Mouse (Mus musculus): ENCODE measurements around the gene Podnl1.

Podnl1 gene

DNA sequence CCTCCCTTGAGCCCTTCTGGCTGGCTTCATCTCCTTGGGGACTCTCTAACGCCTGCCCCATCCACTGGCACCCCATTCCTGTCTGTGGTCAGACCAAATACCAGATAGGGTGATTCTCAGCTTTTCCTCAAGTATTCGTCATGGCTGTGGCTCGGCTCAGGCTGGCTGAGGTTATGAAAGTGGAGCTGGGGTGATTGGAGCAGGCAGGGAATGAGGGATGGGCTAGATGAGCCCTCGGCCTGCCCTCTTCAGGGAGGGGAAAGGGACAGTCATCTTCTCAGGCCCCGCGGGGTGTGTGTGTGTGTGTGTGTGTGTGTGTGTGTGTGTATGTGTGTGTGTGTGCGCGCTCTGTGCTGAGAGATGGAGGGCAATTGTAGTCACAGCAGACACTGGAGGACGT, at the start of gene Podnl1:
TSS of gene Podnl1 (plus strand) at position 334 of the 400 bp plus-strand sequence.
- DNase-seq (ENCODE audit: low spot score), result no peak

DNA sequence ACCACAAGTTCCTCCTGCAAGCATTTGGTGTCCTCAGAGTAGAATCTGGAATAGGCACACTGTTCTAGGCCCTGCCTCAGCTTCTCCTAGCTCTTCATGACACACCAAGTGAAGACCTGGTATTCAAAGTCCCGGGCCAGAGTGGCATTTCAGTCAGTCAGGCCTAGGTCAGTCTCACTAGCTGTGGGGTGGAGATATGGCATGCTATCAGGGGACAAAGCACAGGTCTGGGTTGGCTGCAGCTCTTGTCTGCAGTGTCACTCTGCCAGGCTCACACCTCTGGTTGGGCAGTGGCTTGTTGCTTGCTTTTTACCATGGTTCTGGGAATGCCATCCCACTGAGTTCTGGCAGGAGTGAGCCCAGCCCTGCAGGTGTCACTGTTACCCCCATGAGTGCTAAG, 49.4 kb upstream of the Podnl1 start:
- DNase-seq (ENCODE audit: low spot score), result no peak

DNA sequence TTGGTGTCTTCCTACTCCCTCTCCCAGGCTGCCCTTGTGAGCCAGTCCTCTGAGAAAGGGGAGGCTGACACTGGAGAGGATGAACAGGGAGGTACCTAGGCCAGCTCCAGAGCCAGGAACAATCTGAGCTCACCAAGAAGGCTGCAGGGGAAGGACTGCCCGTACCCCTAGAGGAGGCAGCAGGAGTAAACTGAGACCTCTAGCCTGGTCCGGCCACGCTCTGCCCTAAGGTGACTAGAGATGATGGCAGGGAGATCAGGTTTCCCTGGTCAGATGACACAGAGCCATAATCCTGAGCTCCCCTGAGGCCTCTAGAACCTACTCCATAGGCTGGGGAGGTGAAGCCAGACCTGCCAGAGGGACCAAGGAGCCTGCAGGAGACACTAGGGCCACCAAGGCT, 48.9 kb upstream of the Podnl1 start:
- no peak for DNase-seq (ENCODE audit: low spot score)

GRCm38 (mm10) chr8:84079206-84079605, 46.6 kb upstream of the Podnl1 start:
- DNase-seq (ENCODE audit: low spot score), result no peak

GRCm38 (mm10) chr8:84083829-84084241, 42.0 kb upstream of the Podnl1 start:
- peak; percentile 91 for DNase-seq (ENCODE audit: low spot score)

- DNase-seq (ENCODE audit: low spot score), result no peak
These were observed 41.3 kb upstream of the Podnl1 start for GRCm38 (mm10) chr8:84084341-84085115.

- no peak for DNase-seq (ENCODE audit: low spot score)
These were observed 38.6 kb upstream of the Podnl1 start for GRCm38 (mm10) chr8:84087156-84087555.

GRCm38 (mm10) chr8:84087821-84088220, 38.0 kb upstream of the Podnl1 start:
- DNase-seq (ENCODE audit: low spot score), result no peak

GRCm38 (mm10) chr8:84089277-84089676, 36.5 kb upstream of the Podnl1 start:
- no peak for DNase-seq (ENCODE audit: low spot score)

GRCm38 (mm10) chr8:84090585-84090984, 35.2 kb upstream of the Podnl1 start:
- DNase-seq (ENCODE audit: low spot score), result no peak

DNA sequence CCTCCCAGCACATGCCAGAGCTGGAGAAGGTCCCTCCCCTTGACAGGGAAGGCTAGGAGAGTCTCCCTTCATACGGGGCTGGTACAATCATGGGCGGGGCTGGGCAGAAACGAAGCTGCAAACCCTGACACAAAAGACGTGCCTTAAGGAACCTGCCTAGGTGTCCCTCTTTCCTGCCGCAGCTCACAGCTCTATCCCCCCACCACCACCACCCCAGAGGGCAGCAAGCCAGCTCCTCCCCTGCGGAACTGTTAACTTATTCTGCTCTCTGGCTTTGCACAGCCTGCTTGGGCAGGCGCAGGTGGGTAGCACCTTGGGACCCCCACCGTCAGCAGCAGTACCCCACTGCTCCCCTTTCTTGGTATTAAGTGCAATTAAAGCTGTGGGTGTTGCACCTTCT, 29.7 kb upstream of the Podnl1 start:
- no peak for DNase-seq (ENCODE audit: low spot score)

DNA sequence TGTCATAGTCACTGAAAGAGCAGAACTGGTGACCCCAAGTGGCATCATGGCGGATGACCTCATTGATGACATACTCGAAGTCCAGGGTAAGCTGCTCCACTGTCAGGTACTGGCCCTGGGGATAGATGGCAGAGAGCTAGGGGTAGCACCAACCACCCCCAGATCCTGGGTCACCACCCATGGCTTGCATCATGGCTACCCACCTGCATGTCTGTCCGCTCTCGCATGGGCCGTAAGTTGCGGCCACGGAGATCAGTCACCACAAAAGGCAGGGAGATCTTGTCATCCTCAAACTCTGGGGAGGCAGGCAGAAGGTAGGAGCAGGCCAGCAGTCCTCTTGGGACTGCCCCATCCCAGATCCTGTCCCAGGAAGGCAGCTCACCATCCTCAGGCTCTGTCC, 27.4 kb upstream of the Podnl1 start:
- no peak for DNase-seq (ENCODE audit: low spot score)

- DNase-seq (ENCODE audit: low spot score), result no peak
These were observed 24.1 kb upstream of the Podnl1 start for GRCm38 (mm10) chr8:84101476-84102270.

DNA sequence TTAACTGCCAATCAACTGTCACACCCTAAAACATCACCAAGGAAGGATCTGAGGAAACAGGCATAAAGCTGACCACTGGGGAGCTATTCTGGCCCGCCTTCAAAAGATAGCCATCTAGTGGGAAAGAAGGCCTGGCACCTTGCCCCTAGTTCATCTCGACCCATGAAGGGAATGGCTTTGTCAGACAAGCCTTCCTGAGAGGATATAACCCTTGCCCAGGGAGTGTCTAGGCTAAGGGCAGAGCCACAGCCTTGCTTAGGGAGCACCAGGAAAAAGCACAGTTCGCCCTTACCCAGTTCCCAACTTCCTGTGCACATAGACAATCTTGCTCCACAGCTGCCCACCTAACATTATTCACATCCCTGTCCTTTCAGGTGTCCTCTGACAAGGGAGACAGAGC, 22.2 kb upstream of the Podnl1 start:
- no peak for DNase-seq (ENCODE audit: low spot score)

GRCm38 (mm10) chr8:84104221-84104620, 21.6 kb upstream of the Podnl1 start:
- peak; percentile 90 for DNase-seq (ENCODE audit: low spot score)

DNA sequence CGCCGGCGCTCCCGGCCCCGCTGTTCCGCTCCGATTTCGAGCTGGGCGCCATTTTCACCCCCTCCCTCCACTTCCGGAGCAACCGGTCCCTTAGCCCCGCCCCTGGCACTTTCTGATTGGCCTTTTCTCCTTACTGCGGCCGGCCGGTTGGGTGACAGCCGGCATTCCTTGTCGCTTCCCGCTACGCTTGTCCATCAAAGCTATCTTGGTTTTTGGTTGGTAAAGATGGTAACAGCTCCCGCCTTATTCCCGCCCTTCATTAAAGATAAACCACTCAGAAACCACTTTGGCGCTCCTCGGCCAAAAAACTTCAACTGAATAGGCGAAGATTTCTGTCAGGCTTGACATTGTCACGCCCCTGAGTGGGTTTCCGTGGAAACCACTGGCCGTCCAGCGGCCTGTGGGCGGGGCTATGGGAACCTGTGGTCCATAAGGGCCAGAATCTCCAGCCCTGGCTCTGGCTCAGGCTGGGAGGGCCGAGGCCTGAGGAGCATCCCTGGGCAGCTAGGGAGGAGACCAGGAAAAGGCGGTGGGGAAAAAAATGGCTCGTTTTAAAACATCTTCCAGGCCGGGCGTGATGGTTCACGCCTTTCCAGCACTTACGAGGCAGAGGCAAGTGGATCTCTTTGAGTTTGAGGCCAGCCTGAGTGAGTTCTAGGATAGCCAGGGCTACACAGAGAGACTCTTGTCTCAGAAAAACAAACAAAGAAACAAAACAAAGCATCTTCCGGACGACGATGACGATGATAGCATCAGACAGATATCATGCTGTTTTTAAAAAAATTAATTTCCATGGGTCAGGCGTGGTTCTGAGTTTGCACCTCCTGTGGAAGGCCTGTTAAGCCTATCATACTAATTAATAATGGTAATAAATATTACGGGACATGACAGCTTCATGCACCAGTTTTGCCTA, 20.8 kb upstream of the Podnl1 start, which contains the start of gene Dcaf15:
TSS of gene Dcaf15 (minus strand) at position 72 of the 913 bp plus-strand sequence.
- DNase-seq (ENCODE audit: low spot score), result peak; percentile 98

- no peak for DNase-seq (ENCODE audit: low spot score)
These were observed 20.1 kb upstream of the Podnl1 start for GRCm38 (mm10) chr8:84105676-84106075.

GRCm38 (mm10) chr8:84106216-84107040, 19.4 kb upstream of the Podnl1 start:
- DNase-seq (ENCODE audit: low spot score), result no peak

DNA sequence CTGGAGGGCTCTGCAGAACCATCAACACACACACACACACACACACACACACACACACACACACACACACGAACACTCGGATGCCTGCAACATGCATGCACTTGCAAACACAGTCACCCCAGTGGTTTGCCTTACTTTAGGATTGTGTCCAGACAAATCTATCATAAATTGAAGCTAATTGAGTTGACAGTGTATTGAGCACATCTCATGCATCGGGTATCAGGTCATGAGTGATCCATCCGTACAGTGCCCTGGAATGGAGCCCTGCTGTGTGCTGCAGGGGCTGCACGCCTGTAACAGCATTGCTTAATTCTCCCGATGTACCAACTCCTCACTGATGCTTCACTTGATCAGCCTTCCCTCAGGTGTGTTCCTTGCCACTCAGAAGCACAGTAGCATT, 10.1 kb upstream of the Podnl1 start:
- DNase-seq (ENCODE audit: low spot score), result no peak

GRCm38 (mm10) chr8:84122151-84122550, 3.6 kb upstream of the Podnl1 start:
- DNase-seq (ENCODE audit: low spot score), result no peak

- DNase-seq (ENCODE audit: low spot score), result no peak
These were observed 953 bp downstream of the Podnl1 start for GRCm38 (mm10) chr8:84126742-84127141.

Data from embryo, embryonic 10 days (tissue).